20 mouse cellular contexts compared by ENCODE assay signal in genomic region chr2:6123046-6123445, GRCm38 (mm10). TPM values are rescaled to one million over a fixed set of nuclear protein-coding genes. Genes with fewer than 3 reads are reported as not detected.
"Had no signal": no experiment of that assay in that cellular context is flagged by ENCODE, and none has a peak within 500 bp of the region (broad histone marks: within the 10 kb centered on the region; RNA-seq: fewer than 3 reads in every experiment).

No protein-coding gene starts in this region.

- H3K4me1 ChIP-seq: midbrain, embryonic 12.5 days; neural tube, embryonic 13.5 days had no signal

- H3K9ac ChIP-seq: limb, embryonic 13.5 days; liver, embryonic 14.5 days; lung, embryonic 14.5 days; midbrain, embryonic 12.5 days; neural tube, embryonic 13.5 days; stomach, embryonic 15.5 days had no signal

- H3K27ac ChIP-seq: kidney, postnatal 0 days; limb, embryonic 13.5 days; liver, embryonic 14.5 days; midbrain, embryonic 12.5 days; neural tube, embryonic 13.5 days; stomach, embryonic 15.5 days had no signal

- H3K4me2 ChIP-seq: limb, embryonic 13.5 days; lung, embryonic 14.5 days; midbrain, embryonic 12.5 days; neural tube, embryonic 13.5 days; stomach, embryonic 15.5 days had no signal

- DNase-seq: kidney, adult 2 months; kidney, postnatal 36 days; layer of hippocampus, adult 9-11 months; layer of hippocampus, postnatal 36 days; left cerebral cortex, postnatal 4 days; lung, embryonic 14.5 days; lung, postnatal 10 days; lung, postnatal 4 days; retina, postnatal 1 day; thymus, adult 18-20 months; thymus, postnatal 25 days had no signal

- ATAC-seq: intestine, embryonic 16.5 days; midbrain, embryonic 16.5 days had no signal

- H3K9me3 ChIP-seq: limb, embryonic 13.5 days; midbrain, embryonic 12.5 days; neural tube, embryonic 13.5 days; stomach, embryonic 15.5 days had no signal

- H3K4me3 ChIP-seq: limb, embryonic 13.5 days; midbrain, embryonic 12.5 days; neural tube, embryonic 13.5 days; stomach, embryonic 15.5 days had no signal

- H3K36me3 ChIP-seq: limb, embryonic 13.5 days; midbrain, embryonic 12.5 days; neural tube, embryonic 13.5 days; stomach, embryonic 15.5 days had no signal

RNA-seq across cellular contexts. Expression of gene Proser2, which starts 7.0 kb away (rescaled TPM):
- total RNA-seq: megakaryocyte-erythroid progenitor cell, adult 5-6 weeks had no signal
